Mouse (Mus musculus): ENCODE data around the gene Idi2. TPM values are rescaled to one million over a fixed set of nuclear protein-coding genes. Genes with fewer than 3 reads are reported as not detected.

Gene Idi2
- total and polyA plus RNA-seq, 2 experiments from 2014 or later: not detected

- Histone ChIP-seq H3K4me2 (ENCODE audit: low read depth, low read length) (no peak overlapping the region), H3K4me3 (ENCODE audit: low read depth, low read length) (no peak overlapping the region), H3K36me3 (replicated peaks; ENCODE audit: control insufficient read depth, insufficient read depth, low read length) (peaks cover 14% of the 10 kb centered on the region), H3K4me1 (ENCODE audit: control insufficient read depth, insufficient read depth) (peaks cover 15% of the 10 kb centered on the region), H3K27ac (ENCODE audit: low read depth) (no peak overlapping the region), H3K9ac (replicated peaks; ENCODE audit: low read depth, low read length) (no peak overlapping the region), H3K9me3 (replicated peaks; ENCODE audit: control insufficient read depth, low read length) (no peaks in the 10 kb centered on the region), H3K27me3 (ENCODE audit: control insufficient read depth, insufficient read depth, low read length) (no peaks in the 10 kb centered on the region)
- no peak for DNase-seq (ENCODE audit: low spot score)
- 89% methylated on average over 5 of the region's 5 CpGs for WGBS
- TF ChIP-seq CTCF (IDR thresholded peaks at IDR 0.05; ENCODE audit: low read depth): no peak
- TF ChIP-seq EP300 (IDR thresholded peaks at IDR 0.05; ENCODE audit: low read depth): no peak
- ATAC-seq (ENCODE audit: insufficient read depth, low read depth): no peak
Measured at GRCm38 (mm10) chr13:8965224-8965623, 12.6 kb downstream of the Idi2 start.

GRCm38 (mm10) chr13:8967742-8968141, 15.1 kb downstream of the Idi2 start:
- Histone ChIP-seq H3K4me2 (ENCODE audit: low read depth, low read length) (no peak overlapping the region), H3K36me3 (replicated peaks; ENCODE audit: control insufficient read depth, insufficient read depth, low read length) (peaks cover 28% of the 10 kb centered on the region), H3K4me1 (ENCODE audit: control insufficient read depth, insufficient read depth) (peaks cover under 1% of the 10 kb centered on the region; the same call in 1 of the 2 replicates), H3K9ac (replicated peaks; ENCODE audit: low read depth, low read length) (no peak overlapping the region), H3K27me3 (ENCODE audit: control insufficient read depth, insufficient read depth, low read length) (no peaks in the 10 kb centered on the region), H3K4me3 (ENCODE audit: low read depth, low read length) (no peak overlapping the region), H3K9me3 (replicated peaks; ENCODE audit: control insufficient read depth, low read length) (no peaks in the 10 kb centered on the region), H3K27ac (ENCODE audit: low read depth) (no peak overlapping the region)
- TF ChIP-seq CTCF (IDR thresholded peaks at IDR 0.05; ENCODE audit: low read depth) (no peak), EP300 (IDR thresholded peaks at IDR 0.05; ENCODE audit: low read depth) (no peak)
- no peak for ATAC-seq (ENCODE audit: insufficient read depth, low read depth)
- WGBS: 90% methylated on average over 8 of the region's 8 CpGs
- no peak for DNase-seq (ENCODE audit: low spot score)

- Histone ChIP-seq H3K9me3 (replicated peaks; ENCODE audit: control insufficient read depth, low read length) (no peaks in the 10 kb centered on the region), H3K4me2 (ENCODE audit: low read depth, low read length) (no peak overlapping the region), H3K27ac (ENCODE audit: low read depth) (no peak overlapping the region), H3K27me3 (ENCODE audit: control insufficient read depth, insufficient read depth, low read length) (no peaks in the 10 kb centered on the region), H3K4me1 (ENCODE audit: control insufficient read depth, insufficient read depth) (no peaks in the 10 kb centered on the region), H3K4me3 (ENCODE audit: low read depth, low read length) (no peak overlapping the region), H3K36me3 (replicated peaks; ENCODE audit: control insufficient read depth, insufficient read depth, low read length) (peaks cover 74% of the 10 kb centered on the region), H3K9ac (replicated peaks; ENCODE audit: low read depth, low read length) (no peak overlapping the region)
- no peak for TF ChIP-seq EP300 (IDR thresholded peaks at IDR 0.05; ENCODE audit: low read depth)
- no peak for TF ChIP-seq CTCF (IDR thresholded peaks at IDR 0.05; ENCODE audit: low read depth)
- ATAC-seq (ENCODE audit: insufficient read depth, low read depth) (no peak), DNase-seq (ENCODE audit: low spot score) (no peak)
Measured at GRCm38 (mm10) chr13:8972369-8972768, 19.7 kb downstream of the Idi2 start.

GRCm38 (mm10) chr13:8972972-8973371, 20.3 kb downstream of the Idi2 start:
- H3K4me2 ChIP-seq (ENCODE audit: low read depth, low read length): no peak overlapping the region
- DNase-seq (ENCODE audit: low spot score): no peak
- H3K4me3 ChIP-seq (ENCODE audit: low read depth, low read length): no peak overlapping the region
- no peak for ATAC-seq (ENCODE audit: insufficient read depth, low read depth)
- H3K4me1 ChIP-seq (ENCODE audit: control insufficient read depth, insufficient read depth): no peaks in the 10 kb centered on the region
- no peaks in the 10 kb centered on the region for H3K27me3 ChIP-seq (ENCODE audit: control insufficient read depth, insufficient read depth, low read length)
- TF ChIP-seq CTCF (IDR thresholded peaks at IDR 0.05; ENCODE audit: low read depth): no peak
- no peak for TF ChIP-seq EP300 (IDR thresholded peaks at IDR 0.05; ENCODE audit: low read depth)
- no peak overlapping the region for H3K27ac ChIP-seq (ENCODE audit: low read depth)
- WGBS: 93% methylated on average over 3 of the region's 3 CpGs
- peaks cover 79% of the 10 kb centered on the region for H3K36me3 ChIP-seq (replicated peaks; ENCODE audit: control insufficient read depth, insufficient read depth, low read length)
- H3K9ac ChIP-seq (replicated peaks; ENCODE audit: low read depth, low read length): no peak overlapping the region
- no peaks in the 10 kb centered on the region for H3K9me3 ChIP-seq (replicated peaks; ENCODE audit: control insufficient read depth, low read length)

GRCm38 (mm10) chr13:8992231-8992630, 39.6 kb downstream of the Idi2 start:
- no peak overlapping the region for H3K9ac ChIP-seq (replicated peaks; ENCODE audit: low read depth, low read length)
- H3K4me1 ChIP-seq (ENCODE audit: control insufficient read depth, insufficient read depth): peaks cover 9% of the 10 kb centered on the region
- 87% methylated on average over 6 of the region's 6 CpGs for WGBS
- no peak overlapping the region for H3K4me3 ChIP-seq (ENCODE audit: low read depth, low read length)
- TF ChIP-seq CTCF (IDR thresholded peaks at IDR 0.05; ENCODE audit: low read depth): no peak
- TF ChIP-seq EP300 (IDR thresholded peaks at IDR 0.05; ENCODE audit: low read depth): no peak
- H3K36me3 ChIP-seq (replicated peaks; ENCODE audit: control insufficient read depth, insufficient read depth, low read length): peaks cover 43% of the 10 kb centered on the region
- DNase-seq (ENCODE audit: low spot score) (no peak), ATAC-seq (ENCODE audit: insufficient read depth, low read depth) (no peak)
- H3K27me3 ChIP-seq (ENCODE audit: control insufficient read depth, insufficient read depth, low read length): no peaks in the 10 kb centered on the region
- no peak overlapping the region for H3K4me2 ChIP-seq (ENCODE audit: low read depth, low read length)
- no peak overlapping the region for H3K27ac ChIP-seq (ENCODE audit: low read depth)
- H3K9me3 ChIP-seq (replicated peaks; ENCODE audit: control insufficient read depth, low read length): no peaks in the 10 kb centered on the region
